Mouse (Mus musculus) layer of hippocampus, adult 8-10 months (tissue): Measurements from ENCODE around the gene Edaradd. TPM values are rescaled to one million over a fixed set of nuclear protein-coding genes. Genes with fewer than 3 reads are reported as not detected.

Experiments
- DNase-seq, 2 experiments: peaks; one replicate each; pipeline ENCODE4 v3.0.0; 2022; ENCODE audit warnings: low spot score in 2 of 2
- total RNA-seq, 4 experiments: library from RNA; stranded (reverse); gene quantifications; 2 replicates each; pipeline ENCODE4 v1.2.4; 2022

Gene Edaradd
- total RNA-seq: under 1 TPM; 0.16 to 0.28 (median 0.21) TPM

DNA sequence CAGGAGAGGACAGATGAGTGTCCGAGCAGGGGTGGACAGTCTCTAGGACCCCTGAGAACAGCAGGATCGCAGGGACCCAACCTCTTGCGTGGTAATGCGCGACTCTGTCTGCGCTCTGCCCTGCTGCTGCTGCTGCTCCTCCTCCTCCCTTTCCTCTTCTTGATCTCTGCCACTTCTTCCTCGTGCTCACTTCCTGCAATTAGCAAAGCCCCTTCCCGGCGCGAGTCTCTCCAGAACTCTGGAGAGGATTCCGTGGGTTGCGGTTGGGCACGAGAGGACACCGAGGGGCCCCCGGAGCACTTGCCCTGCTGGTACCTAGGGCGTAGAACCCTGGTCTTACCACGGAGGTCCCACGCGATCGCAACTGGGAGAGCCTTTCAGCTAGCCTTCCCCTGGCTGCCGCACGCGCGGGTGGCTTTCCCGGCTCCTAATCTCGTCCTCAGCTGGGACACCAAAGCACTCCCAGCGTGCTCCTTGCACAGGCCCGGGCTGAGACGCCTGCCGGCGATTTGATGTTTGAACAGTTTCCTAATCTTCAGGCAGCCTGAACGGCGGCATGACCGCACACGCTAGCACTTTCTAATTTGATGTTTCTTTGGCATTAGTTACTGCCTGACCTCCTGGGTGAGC, at the start of gene Edaradd:
Gene Edaradd, minus strand, starts transcription at position 484 of the 630 bp plus-strand sequence.
- DNase-seq: peak in 1 of 2 experiments; percentile 11

DNA sequence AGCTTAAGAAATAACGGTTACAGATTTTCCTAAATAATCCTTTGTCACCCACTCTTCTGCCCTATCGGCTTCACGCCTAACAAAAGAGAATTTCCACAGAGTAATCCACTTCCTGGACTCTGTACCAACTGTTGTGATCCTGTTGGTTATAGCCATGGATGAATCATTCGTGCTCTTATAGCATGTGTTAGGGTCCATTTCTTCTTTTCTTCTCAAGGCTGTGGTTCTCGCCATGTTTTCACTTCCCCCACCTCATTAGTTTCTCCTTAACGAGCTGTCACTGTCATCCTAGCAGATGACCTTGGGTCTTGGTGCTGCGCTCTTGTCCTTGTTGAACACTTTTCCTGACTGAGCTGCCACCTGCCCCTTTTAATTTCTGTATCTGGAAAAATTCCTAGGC, 49.5 kb upstream of the Edaradd start:
- DNase-seq: no peak

DNA sequence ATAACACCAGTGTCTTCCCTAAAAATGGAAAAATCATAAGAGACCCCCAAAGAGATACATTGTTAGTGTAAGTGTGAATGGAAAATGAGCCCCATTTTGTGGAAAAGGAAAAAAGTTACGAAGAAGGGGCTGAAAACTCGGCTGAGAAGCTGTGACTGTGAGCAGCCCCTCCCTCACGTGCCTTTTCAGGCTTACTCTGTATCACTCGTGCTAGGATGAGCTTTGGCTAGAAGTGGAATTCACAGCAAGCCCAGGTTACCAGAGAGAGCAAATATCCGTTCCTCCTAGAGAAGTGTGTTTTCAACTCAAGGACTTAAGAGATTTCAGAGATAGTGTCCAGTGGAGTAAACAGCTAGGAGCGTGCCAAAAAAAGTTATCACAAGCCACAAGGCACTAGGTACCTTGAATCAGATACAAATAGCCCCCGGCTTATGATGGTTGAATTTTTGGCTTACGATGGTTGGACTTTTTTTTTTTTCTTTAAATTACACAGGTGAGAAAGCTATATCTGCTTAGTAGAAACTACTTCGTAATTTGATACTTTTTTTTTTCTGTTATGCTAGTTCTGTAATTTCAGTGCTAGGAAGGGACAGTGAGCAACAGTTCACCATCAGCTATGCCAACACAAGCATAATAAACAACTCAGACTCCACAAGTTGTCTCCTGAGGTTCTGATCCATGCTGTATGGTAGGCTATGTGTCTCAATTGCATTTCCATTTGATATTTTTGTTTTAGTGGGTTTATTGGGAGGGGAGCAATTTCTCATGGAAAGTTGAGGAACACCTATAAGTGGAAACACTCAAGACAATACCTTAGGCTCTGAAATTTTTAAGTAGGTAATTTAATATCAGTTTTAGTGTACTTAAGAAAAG, 48.6 kb upstream of the Edaradd start:
- DNase-seq: no peak

DNA sequence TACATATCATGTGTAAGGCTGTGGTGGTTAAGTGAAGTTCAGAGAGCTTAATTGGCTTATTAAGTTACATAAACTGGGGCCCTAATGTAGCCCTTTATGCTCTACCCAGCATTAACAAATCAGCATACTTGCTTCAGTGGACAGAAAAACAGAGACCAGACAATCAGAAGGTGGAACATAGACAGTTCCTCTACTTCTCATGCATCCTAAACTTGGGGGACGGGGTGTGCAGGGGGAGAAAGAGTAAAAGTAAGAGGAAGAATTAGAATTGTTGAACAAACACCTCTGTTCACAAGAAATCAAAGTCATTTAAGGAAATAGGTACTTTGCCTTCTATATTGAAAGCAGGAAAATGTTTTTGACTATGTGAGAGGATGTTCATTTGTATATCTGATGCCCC, 47.7 kb upstream of the Edaradd start:
- DNase-seq: no peak

DNA sequence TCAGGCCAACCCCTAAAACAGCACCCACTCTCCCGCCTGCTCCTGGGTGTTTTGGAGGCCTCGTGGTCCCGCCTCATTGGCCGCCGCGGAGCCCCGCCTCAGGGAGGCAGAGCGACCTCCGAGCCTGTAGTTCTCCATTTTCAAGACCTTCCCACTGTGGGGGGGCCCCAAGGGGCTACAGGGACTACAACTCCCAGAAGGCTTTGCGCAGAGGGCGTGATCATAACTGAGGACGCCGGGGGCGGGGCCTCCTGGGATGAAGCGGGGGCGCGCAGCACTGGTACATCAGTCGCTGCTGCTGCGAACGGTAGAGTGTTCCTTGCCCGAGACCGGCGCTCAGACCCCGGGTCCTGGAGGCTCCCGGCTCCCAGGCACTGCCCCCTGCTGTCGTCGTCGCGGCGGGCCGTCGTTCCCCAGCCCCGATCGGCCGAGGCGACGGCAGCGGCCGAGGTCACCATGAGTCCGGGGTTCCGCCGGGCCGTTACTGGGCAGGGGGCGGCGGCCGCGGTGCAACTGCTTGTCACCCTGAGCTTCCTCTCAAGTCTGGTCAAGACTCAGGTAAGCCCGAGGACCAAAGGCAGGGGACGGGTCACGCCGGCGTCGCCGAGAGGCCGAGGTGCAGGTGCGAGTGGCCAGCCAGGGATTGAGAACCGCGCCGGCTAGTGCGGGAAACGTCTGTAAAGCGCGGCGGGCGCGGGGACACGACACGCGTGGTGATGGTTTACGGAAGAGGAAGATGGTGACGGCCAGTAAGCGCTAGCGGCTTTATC, 45.6 kb upstream of the Edaradd start, which contains the start of gene Ero1lb:
Gene Ero1lb, plus strand, starts transcription at position 254 of the 770 bp plus-strand sequence.
- peak; percentile 99 for DNase-seq

DNA sequence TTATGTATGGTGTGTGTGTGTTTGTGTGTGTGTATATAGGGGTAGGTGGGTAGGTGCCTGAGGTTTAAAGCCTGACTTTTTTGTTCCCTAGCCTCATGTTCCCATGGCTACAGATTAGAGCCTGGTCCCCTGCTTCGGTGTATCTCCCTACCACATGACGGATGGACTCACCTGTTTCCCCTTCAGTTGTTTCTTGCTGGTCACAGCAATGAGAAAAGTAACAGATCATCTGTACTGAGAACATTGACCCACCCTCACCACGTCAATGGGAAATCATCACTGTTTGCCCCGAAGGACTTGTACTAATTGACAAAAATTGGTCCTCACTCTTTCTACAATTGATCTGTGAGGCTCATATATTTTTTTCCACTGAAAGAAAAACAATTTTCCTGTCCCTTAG, 42.0 kb upstream of the Edaradd start:
- DNase-seq: no peak

DNA sequence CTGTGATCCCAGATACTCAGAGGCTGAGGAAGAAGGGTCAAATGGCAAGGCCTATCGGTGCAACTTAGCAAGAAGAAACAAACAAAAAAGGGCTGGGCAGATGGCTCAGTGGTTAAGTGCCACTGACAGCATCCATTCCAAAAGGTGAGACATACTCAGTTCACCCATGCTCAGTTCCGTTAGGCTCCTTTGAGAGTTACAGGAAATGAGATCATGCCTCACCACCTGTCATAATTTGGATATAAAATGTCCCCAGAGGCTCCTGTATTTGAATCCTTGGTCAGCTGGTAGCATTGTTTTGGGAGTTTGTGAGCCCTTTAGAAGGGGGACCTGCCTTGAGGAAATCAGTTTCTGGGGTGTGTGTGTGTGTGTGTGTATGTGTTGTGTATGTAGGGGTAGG, 41.5 kb upstream of the Edaradd start:
- no peak for DNase-seq

DNA sequence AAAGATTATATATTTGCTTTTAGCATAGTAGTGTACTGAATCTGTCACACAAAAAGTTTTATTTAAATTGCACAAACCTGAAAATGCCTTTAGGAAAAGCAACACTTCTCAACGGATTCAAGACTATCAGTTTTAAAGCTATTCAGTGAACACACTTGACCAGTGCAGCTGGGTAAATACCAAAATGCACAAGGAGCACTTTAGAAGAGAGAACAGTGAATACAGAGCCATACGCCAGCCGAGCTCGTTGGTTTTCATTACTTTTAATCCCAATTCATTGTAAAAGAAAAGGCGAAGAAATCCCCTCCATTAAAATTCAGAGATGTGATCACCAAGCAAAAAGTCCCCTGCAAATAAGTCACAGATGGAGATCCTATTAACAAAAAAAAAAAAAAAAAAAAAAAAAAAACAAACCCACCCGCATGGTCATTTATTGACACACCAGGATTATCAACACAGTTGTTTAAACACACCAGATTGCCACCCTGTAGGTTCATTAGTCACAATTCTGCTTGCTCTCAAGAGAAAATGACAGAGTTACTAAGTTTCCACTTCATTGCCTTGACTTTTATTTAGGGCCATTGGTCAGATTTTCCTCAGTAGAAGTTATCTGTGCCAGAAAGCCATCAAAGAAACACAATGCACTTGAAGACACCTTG, 39.4 kb upstream of the Edaradd start:
- no peak for DNase-seq

DNA sequence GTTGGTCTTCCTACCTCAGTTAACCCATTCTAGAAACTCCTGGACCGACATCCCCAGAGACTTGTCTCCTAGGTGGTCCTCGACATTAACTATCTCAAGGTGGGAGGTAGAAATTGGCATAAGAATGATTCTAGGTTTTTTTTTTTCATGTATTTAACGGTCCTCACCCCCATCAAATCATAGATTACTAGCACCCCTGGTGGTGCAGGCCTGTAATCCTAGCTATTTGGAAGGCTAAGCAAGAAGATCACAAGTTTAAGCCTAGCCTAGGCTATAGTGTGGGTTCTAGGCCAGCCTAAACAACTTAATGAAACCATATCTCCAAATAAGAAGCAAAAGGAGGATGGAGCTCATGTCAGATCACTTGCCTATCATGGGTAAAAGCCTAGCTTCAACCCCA, 38.8 kb upstream of the Edaradd start:
- no peak for DNase-seq

DNA sequence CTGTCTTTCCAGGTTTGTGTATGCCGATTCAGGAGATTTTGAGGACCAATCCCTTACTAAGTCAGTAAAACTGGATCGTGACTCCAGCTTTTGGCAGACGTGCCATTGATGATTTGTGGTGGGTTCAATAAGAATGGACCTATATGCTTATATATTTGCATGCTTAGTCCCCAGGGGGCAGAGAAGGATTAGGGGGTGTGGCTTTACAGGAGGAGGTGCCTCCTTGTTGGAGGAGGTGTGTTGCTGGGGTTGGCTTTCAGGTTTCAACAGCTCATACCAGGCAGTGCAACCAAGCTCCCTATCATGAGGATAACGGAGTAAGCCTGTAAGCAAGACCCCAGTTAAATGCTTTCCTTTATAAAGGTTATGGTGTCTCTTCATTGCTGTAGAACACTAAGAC, 34.0 kb upstream of the Edaradd start:
- no peak for DNase-seq

DNA sequence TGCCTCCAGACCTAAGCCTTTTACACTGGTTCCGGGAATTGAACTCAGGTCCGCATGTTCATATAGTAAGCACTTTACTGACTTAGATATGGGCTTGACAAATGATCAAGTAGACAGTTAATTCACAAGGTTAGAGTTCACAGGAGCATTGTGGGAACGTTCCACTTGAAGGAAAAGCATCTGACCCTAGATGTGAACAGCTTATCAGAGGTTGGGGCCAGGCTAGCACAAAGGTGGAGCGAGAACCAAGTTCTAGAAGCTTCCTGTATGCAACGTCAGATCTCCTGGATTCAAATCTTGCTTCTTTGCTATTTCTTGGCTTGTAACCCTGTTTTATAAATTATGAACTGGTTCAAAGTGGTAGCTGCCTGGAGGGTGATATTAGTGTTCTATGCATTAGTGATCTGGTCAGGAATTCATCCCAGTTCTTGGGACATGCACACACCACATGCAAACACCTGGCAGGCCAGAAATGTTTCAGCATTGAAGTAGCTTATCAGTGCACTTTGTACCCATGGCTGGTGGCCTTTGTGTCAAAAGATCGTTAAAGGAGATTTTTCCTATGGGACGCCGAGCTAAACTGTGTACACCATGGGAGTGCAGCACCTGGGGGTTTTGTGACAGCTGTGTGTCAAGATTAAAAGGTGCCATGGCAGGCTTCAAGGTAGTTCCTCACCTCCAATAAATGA, 23.8 kb upstream of the Edaradd start:
- no peak for DNase-seq

DNA sequence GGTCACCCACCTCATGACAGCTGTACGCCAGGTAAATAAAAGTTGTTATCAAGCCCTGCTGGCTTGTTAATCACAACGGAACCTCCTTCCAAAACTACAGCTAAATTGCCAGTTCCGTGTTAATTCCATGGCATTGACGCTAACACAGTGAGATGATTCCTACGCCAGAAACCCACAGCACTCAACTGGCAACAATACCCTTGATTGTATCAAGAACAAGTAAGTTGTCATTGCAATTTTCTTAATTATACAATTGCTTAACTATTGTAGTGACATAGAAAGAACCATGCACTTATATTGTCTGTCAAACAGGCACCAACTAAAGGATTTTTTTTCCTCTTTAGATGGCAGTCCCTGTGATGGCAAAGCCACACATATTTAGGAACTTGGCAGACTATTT, 23.0 kb upstream of the Edaradd start:
- DNase-seq: no peak

DNA sequence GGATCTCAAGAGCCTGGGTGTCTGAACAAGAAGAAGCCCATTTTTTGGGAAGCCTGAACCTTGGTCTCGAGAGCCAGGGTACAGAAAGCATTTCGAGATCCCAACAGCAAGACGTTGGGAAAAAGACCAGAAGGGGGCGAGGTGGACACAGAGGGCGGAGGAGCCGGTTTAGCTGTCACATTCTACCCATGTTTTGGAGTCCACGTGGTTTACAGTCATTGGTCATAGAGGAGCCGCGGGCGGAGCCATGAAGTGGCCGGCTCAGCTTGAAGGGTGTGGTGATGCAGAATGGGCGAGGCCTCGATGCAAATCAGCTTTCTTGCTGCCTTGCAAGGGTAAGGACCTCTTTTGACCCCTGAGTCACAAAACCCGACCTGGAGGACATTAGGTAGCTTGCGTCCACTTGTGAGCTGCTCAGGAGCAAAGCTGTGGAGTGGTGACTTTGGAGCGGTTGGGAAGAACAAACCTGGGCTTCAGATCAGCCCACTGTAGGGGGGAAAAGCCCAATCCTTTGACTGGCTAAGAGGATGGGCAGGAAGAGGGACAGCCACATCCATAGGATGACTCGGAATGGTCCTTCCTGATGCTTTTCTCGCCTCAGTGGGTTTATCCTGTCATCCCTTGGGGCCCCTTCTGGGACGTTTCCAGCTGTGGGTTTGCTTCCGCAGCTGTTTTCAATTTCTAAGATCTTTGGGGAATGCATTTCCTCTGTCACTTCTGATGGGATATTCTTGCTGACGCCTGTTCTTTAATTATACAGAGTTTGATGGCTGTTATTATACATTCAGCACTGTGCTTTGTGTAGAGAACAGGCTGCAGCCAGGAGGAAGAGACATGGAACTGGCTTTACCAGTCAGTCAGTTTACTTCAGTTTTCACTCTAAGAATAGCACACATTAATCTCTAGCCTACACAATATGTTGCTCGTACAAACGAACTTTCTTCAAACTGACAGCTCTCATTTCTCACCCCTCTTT, 22.1 kb upstream of the Edaradd start:
- peak in 1 of 2 experiments; percentile 6 for DNase-seq

DNA sequence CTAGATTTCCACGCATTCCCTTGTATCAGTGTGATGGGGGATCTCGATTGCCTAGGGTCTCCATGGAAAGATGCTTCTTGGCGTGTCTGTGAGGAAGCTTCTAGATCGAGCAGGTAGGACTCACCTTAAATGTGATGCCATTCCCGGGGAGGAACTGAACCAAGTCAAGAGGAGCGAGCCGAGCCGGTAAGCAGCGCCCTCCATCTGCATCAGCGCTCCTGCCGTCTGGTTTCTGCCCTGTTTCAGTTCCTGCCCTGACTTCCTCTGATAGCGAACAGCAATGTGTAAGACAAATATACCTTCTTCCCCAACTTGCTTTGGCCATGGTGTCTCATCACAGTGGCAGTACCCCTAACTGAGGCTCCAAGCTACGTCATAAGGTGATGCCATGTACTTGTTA, 19.9 kb upstream of the Edaradd start:
- no peak for DNase-seq

DNA sequence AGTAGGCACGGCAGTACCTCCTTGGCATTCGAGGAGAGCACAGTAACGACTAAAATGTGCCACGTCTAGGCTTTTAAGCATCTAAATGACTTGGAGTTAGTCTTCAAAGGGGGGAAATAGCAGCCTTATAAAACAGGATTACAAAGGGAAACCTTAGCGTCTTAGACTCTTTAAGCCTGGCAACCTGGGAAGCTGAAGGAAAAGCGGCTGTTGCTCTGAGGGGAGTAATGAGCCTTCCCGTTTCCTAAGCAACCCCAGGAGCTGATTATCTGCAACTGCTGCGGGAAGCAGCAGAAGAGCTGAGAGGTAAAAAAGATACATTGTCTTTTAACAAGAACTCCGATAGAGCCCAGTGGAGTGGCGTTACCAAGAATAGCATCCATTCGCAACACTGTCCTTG, 19.5 kb upstream of the Edaradd start:
- DNase-seq: no peak

DNA sequence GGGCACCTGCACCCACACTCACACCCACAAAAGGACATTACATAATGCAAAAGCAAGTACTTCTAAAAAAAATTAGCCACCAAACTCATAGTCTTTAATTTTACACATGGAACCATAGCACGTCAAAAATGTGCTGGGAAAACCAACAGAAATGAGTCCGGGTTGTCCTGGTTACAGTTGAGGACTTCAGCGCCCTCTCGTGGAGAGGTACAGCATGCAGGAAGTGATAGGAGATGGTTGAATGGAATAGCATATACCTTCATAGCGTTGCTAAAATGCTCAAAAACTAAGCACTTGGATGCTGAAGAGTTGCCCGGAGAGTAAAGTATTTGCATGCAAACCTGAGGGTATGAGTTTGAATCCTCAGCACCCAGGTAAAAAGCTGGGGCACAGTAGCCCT, 17.7 kb upstream of the Edaradd start:
- DNase-seq: peak in 1 of 2 experiments; percentile 20

DNA sequence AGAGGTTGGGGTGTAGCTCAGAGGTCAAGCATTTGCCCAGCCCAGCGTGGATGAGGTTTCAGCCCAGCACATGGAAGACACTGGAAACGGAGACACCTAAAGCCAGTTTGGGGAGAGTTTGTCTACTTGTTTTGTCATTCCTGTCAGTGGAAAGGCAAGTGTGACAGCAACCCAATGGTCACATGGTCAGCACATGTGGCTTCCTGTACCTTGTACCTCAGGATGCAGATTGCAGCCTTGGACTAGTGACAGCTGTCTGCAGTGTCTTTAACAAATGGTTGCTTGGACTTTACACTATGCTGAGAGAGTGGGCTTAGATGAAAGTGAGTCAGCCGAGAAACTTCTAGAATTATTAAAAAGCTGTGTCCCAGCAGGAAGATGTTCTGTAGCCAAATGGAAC, 14.4 kb upstream of the Edaradd start:
- no peak for DNase-seq

DNA sequence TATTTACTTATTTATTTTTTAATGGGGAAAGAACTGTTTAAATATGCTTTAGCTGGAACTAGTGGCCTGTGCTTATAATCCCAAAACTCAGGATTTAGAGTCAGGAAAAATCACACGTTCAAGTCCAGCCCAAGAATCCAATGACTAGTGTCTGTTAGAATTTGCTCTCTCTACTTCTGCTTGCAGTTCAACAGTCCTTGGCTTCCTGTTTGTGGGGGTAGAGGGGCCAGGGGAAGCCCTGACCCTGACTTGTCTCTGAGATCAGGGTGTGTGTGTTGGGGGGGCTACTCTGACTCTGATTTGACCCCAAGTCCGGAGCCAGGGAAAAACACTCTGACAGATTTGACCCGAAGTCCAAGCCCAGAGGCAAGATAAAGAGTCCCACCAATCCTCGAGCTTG, 5.4 kb upstream of the Edaradd start:
- DNase-seq: no peak

DNA sequence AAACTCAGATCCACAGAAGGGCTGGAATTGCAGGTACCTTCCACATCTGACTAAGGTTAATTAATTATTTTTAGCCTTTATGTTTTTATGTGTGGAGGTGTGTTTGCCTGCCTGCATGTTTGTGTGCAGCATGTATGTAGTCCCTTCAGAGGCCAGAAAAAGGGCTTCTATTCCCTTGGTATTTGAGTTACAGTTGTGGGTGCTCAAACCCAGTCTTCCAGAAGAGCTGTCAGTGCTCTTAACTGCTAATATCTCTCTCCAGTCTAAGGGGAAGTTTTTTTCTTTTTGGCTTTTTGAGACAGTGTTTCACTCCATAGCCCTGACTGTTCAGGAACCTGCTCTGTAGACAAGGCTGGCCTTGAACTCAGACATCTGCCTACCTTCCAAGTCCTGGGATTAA, 2.1 kb upstream of the Edaradd start:
- no peak for DNase-seq

DNA sequence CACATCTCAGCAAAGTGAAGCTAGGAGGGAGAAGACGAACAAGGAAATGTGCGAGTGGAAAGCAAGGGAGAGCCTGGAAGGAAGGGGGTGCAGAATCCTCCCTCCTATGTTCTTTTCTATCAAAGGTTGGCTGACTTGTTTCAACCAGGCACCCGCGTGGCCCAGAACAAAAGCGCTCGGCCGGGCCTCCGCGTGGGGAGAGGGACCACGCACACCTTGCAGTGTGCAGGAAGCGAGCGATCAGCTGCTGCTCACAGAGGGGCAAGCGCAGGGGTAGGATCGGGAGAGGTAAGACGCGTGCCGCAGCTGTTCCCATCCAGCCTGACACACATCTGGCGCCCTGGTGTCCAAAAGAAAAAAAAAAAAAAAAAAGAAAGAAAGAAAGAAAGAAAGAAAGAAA, 867 bp downstream of the Edaradd start:
- no peak for DNase-seq
